20 mouse cellular contexts compared by ENCODE assay signal in genomic region chr1:164053561-164053960, GRCm38 (mm10). TPM values are rescaled to one million over a fixed set of nuclear protein-coding genes. Genes with fewer than 3 reads are reported as not detected.
"Had no signal": no experiment of that assay in that cellular context is flagged by ENCODE, and none has a peak within 500 bp of the region (broad histone marks: within the 10 kb centered on the region; RNA-seq: fewer than 3 reads in every experiment).

No protein-coding gene starts in this region.

- H3K36me3 ChIP-seq: limb, embryonic 12.5 days; liver, embryonic 13.5 days; lung, embryonic 15.5 days; midbrain, embryonic 10.5 days had no signal

- DNase-seq: kidney, adult 8-10 months; kidney, postnatal 36 days; liver; liver, embryonic 13.5 days; liver, postnatal 0 days; lung, postnatal 14 days; midbrain, embryonic 14.5 days; right cerebral cortex, adult 18-20 months; right cerebral cortex, postnatal 25 days; thymus, adult 18-20 months; thymus, postnatal 14 days had no signal

- ATAC-seq: liver, postnatal 0 days had no signal

- H3K9me3 ChIP-seq: limb, embryonic 12.5 days; liver, embryonic 13.5 days; lung, embryonic 15.5 days; midbrain, embryonic 10.5 days had no signal

- H3K4me1 ChIP-seq: limb, embryonic 12.5 days; lung, embryonic 15.5 days had no signal

- H3K4me3 ChIP-seq: limb, embryonic 12.5 days; liver, embryonic 13.5 days; lung, embryonic 15.5 days; midbrain, embryonic 10.5 days had no signal

- H3K4me2 ChIP-seq: limb, embryonic 12.5 days; liver, embryonic 13.5 days; lung, embryonic 15.5 days had no signal

- H3K9ac ChIP-seq: limb, embryonic 12.5 days; liver, embryonic 13.5 days; liver, postnatal 0 days; lung, embryonic 15.5 days had no signal

- H3K27me3 ChIP-seq: limb, embryonic 12.5 days; liver, embryonic 13.5 days; lung, embryonic 15.5 days had no signal

- H3K27ac ChIP-seq: limb, embryonic 12.5 days; liver, embryonic 13.5 days; lung, embryonic 15.5 days; macrophage; midbrain, embryonic 10.5 days had no signal

RNA-seq across cellular contexts. Expression of gene Sele, which starts 5.5 kb away (rescaled TPM):
- total RNA-seq: layer of hippocampus, adult 18-20 months; layer of hippocampus, postnatal 10 days had no signal
- polyA plus RNA-seq: liver, embryonic 13.5 days; macrophage; midbrain, embryonic 10.5 days; midbrain, embryonic 14.5 days; neural tube, embryonic 14.5 days; small intestine, adult 2 months had no signal

RNA-seq across cellular contexts. Expression of gene Sell, which starts 8.2 kb away (rescaled TPM):
- total RNA-seq: layer of hippocampus, adult 18-20 months; left cerebral cortex, postnatal 36 days had no signal
- polyA plus RNA-seq: limb, embryonic 12.5 days; midbrain, embryonic 10.5 days had no signal
